Mouse (Mus musculus): Measurements from ENCODE around the gene Sema4d. TPM values are rescaled to one million over a fixed set of nuclear protein-coding genes. Genes with fewer than 3 reads are reported as not detected.
"Not testable (repeated sequence)": the region's sequence is repeated elsewhere in the genome, so short reads cannot be mapped to it uniquely, and the experiment has no call there.

Gene Sema4d
- total and polyA plus RNA-seq, 2 experiments from 2014 or later = 11.6 to 18.2 TPM

DNA sequence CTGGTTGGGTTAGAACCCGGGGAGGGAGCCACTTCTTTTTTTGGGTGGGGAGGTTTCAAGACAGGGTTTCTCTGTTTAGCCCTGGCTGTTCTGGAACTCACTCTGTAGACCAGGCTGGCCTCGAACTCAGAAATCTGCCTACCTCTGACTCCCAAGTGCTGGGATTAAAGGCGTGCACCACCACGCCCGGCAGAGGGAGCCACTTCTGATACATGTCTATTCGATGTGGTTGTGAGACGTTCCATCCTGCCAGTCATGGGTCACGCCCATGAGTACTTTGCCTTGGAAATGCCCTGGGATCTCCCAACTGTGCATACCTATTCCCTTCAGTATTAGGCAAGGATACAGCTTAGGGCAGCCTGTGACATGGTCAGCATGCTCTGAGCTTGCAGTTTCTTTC lies 40.5 kb upstream of the Sema4d start:
- H3K36me3 ChIP-seq (replicated peaks; ENCODE audit: control insufficient read depth, insufficient read depth, low read length); H3K4me2 ChIP-seq (ENCODE audit: low read depth, low read length); H3K9me3 ChIP-seq (replicated peaks; ENCODE audit: control insufficient read depth, low read length); ATAC-seq (ENCODE audit: insufficient read depth, low read depth); H3K27ac ChIP-seq (ENCODE audit: low read depth); DNase-seq (ENCODE audit: low spot score); H3K4me3 ChIP-seq (ENCODE audit: low read depth, low read length); H3K9ac ChIP-seq (replicated peaks; ENCODE audit: low read depth, low read length); H3K27me3 ChIP-seq (ENCODE audit: control insufficient read depth, insufficient read depth, low read length): not testable (repeated sequence)
- peaks cover 13% of the 10 kb centered on the region; the same call in 1 of the 2 replicates for H3K4me1 ChIP-seq (ENCODE audit: control insufficient read depth, insufficient read depth)
- TF ChIP-seq CTCF (IDR thresholded peaks at IDR 0.05; ENCODE audit: low read depth) = peak; percentile 18; the same call in 1 of the 2 replicates
- WGBS = 66% methylated on average over 8 of the region's 8 CpGs

DNA sequence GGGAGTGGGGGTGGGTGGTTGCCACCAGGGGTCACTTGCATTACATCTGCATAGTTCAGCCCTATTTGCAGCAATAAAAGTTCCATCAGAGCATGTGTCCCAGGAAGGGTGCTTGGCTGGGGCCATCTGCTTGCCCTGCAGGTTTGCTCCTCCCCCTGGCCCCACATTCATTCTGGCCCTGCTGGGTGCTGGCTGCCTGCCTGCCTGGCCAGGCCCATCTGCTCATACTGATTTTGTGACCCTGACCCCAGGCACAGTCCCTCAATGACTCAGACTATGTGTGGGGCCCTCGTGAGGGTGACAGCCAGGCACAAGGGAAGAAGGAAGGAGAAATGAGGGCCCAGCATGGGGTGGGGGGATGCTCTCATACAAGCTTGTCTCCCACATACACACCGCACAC lies 40.1 kb upstream of the Sema4d start:
- Histone ChIP-seq H3K4me3 (ENCODE audit: low read depth, low read length) (no peak overlapping the region), H3K27ac (ENCODE audit: low read depth) (no peak overlapping the region), H3K27me3 (ENCODE audit: control insufficient read depth, insufficient read depth, low read length) (no peaks in the 10 kb centered on the region), H3K9ac (replicated peaks; ENCODE audit: low read depth, low read length) (no peak overlapping the region), H3K36me3 (replicated peaks; ENCODE audit: control insufficient read depth, insufficient read depth, low read length) (no peaks in the 10 kb centered on the region), H3K9me3 (replicated peaks; ENCODE audit: control insufficient read depth, low read length) (no peaks in the 10 kb centered on the region), H3K4me1 (ENCODE audit: control insufficient read depth, insufficient read depth) (peaks cover 13% of the 10 kb centered on the region; the same call in 1 of the 2 replicates), H3K4me2 (ENCODE audit: low read depth, low read length) (no peak overlapping the region)
- DNase-seq (ENCODE audit: low spot score) (no peak), ATAC-seq (ENCODE audit: insufficient read depth, low read depth) (no peak)
- WGBS = 64% methylated on average over 2 of the region's 2 CpGs
- TF ChIP-seq EP300 (IDR thresholded peaks at IDR 0.05; ENCODE audit: low read depth) (no peak), CTCF (IDR thresholded peaks at IDR 0.05; ENCODE audit: low read depth) (no peak)

DNA sequence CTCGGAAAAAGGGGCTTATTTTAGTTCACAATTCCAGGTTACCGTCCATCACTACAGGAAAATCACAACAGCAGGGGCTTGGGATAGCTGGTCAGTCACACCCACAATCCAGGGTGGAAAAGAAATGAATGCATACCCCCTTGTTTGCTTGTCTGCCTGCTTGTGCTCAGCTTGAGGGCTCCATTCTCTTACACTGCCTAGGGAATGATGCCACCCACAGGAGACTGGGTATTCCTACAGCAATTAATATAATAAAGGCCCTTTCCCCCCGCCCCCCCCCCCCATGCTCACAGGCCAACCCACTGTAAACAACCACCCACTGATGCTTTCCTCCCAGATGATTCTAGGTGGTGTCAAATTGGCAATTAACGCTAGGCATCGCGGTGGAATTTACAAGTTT lies 38.9 kb upstream of the Sema4d start:
- Histone ChIP-seq H3K4me1 (ENCODE audit: control insufficient read depth, insufficient read depth) (peaks cover 13% of the 10 kb centered on the region; the same call in 1 of the 2 replicates), H3K27ac (ENCODE audit: low read depth) (no peak overlapping the region), H3K4me2 (ENCODE audit: low read depth, low read length) (no peak overlapping the region), H3K27me3 (ENCODE audit: control insufficient read depth, insufficient read depth, low read length) (no peaks in the 10 kb centered on the region), H3K36me3 (replicated peaks; ENCODE audit: control insufficient read depth, insufficient read depth, low read length) (no peaks in the 10 kb centered on the region), H3K4me3 (ENCODE audit: low read depth, low read length) (no peak overlapping the region), H3K9ac (replicated peaks; ENCODE audit: low read depth, low read length) (no peak overlapping the region), H3K9me3 (replicated peaks; ENCODE audit: control insufficient read depth, low read length) (no peaks in the 10 kb centered on the region)
- TF ChIP-seq EP300 (IDR thresholded peaks at IDR 0.05; ENCODE audit: low read depth) (no peak), CTCF (IDR thresholded peaks at IDR 0.05; ENCODE audit: low read depth) (no peak)
- DNase-seq (ENCODE audit: low spot score) (no peak), ATAC-seq (ENCODE audit: insufficient read depth, low read depth) (no peak)
- WGBS = 90% methylated on average over 6 of the region's 6 CpGs

DNA sequence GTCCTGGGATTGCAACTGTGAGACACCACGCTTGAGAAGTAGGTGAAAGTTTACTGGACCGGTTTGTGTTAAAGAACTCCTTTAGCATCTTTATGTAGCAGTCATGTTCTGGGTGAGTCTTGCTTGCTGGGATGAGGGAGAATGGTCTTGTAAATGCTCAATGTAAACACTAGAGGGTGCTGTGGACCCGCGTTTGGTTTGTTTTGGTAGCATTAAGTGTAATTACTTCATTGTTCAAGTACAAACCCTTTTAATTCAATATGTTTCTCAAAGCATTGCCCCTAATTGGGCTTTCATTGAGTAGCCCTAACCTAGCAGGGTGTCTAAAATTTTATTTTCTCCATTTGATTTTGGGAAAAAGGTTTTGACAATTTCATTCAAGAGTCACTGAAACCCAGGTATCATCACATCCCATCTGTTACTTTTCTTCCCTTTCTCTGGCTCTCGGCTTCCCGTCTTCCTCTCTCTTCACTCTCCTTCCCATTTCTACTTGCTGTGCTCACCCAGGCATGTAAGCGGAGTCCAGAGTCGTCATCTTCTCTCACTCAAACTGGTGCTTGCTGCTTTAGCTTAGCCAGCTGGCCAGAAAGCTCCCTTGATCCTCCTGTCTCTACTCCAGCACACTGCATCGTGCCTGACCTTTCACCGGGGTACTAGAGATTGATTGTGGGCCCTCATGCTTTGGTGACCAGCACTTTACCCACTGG lies 37.4 kb upstream of the Sema4d start:
- H3K27ac ChIP-seq (ENCODE audit: low read depth) = no peak overlapping the region
- H3K4me3 ChIP-seq (ENCODE audit: low read depth, low read length) = no peak overlapping the region
- H3K36me3 ChIP-seq (replicated peaks; ENCODE audit: control insufficient read depth, insufficient read depth, low read length) = no peaks in the 10 kb centered on the region
- H3K9ac ChIP-seq (replicated peaks; ENCODE audit: low read depth, low read length) = no peak overlapping the region
- peak; percentile 66 for DNase-seq (ENCODE audit: low spot score)
- 29% methylated on average over 10 of the region's 10 CpGs for WGBS
- no peak for ATAC-seq (ENCODE audit: insufficient read depth, low read depth)
- no peaks in the 10 kb centered on the region for H3K9me3 ChIP-seq (replicated peaks; ENCODE audit: control insufficient read depth, low read length)
- TF ChIP-seq CTCF (IDR thresholded peaks at IDR 0.05; ENCODE audit: low read depth) (peak; percentile 75), EP300 (IDR thresholded peaks at IDR 0.05; ENCODE audit: low read depth) (no peak)
- no peak overlapping the region for H3K4me2 ChIP-seq (ENCODE audit: low read depth, low read length)
- no peaks in the 10 kb centered on the region for H3K27me3 ChIP-seq (ENCODE audit: control insufficient read depth, insufficient read depth, low read length)
- H3K4me1 ChIP-seq (ENCODE audit: control insufficient read depth, insufficient read depth) = peaks cover 12% of the 10 kb centered on the region; the same call in 1 of the 2 replicates

DNA sequence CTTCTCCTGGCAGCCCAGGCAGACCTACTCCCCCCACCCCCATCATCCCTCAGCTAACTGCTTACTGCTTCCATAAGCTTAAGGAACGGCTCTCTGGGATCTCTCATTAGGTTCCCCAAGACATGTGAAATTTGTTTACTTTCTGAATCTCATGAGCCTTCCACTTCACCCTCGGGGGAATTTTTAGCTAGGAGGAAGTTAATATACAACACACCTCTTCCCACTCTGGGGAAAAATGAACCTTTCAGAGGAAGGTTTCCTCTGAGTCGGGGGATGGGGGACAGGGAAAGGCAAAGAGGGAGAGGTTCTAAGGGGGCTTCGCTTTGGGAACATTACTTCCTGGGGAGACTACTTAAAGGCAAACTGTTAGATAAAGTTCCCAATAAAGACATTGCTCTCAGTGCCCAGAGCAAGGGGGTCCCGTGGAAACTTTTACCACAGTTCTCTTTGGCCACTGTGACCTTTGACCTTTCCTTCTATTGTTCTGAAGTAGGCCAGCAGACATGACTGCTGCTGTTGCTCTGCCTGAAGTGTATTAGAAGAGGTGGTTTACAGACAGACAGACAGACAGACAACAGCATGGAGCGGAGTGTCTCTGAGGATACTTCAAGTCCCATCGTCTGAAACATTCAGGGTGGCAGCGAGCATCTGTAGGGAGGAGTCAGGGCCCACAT lies 30.4 kb upstream of the Sema4d start:
- WGBS = 54% methylated on average over 8 of the region's 8 CpGs
- no peak for DNase-seq (ENCODE audit: low spot score)

More for the DNA sequence above, 30.4 kb upstream of the Sema4d start:
- no peak for ATAC-seq (ENCODE audit: insufficient read depth, low read depth)
- TF ChIP-seq CTCF (IDR thresholded peaks at IDR 0.05; ENCODE audit: low read depth) (no peak), EP300 (IDR thresholded peaks at IDR 0.05; ENCODE audit: low read depth) (no peak)
- no peaks in the 10 kb centered on the region for H3K9me3 ChIP-seq (replicated peaks; ENCODE audit: control insufficient read depth, low read length)
- H3K9ac ChIP-seq (replicated peaks; ENCODE audit: low read depth, low read length) = no peak overlapping the region
- H3K4me1 ChIP-seq (ENCODE audit: control insufficient read depth, insufficient read depth) = no peaks in the 10 kb centered on the region
- no peaks in the 10 kb centered on the region for H3K36me3 ChIP-seq (replicated peaks; ENCODE audit: control insufficient read depth, insufficient read depth, low read length)
- H3K27me3 ChIP-seq (ENCODE audit: control insufficient read depth, insufficient read depth, low read length) = no peaks in the 10 kb centered on the region
- H3K27ac ChIP-seq (ENCODE audit: low read depth) = no peak overlapping the region
- H3K4me3 ChIP-seq (ENCODE audit: low read depth, low read length) = no peak overlapping the region
- no peak overlapping the region for H3K4me2 ChIP-seq (ENCODE audit: low read depth, low read length)
